Comparison of ENCODE assay signal across 8 mouse cellular contexts in the genomic region with DNA sequence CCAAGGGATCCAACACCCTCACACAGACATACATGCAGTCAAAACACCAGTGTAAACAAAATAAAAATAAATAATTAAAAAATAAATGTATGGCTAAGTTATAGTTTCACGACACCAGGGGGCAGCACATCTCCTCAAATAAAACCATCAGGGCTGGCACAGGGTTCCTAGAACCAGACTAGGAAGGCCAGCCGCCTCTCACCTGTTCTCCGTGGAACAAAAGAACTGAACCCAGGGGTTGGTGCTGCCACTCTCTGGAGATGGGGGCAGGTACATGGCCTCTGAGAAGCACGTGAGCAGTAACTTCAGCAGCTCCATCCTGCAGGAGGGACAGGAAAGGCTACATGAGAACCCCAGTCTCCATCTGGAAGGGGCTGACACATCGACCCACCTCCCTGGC. TPM values are rescaled to one million over a fixed set of nuclear protein-coding genes. Genes with fewer than 3 reads are reported as not detected.
DNase-seq lines count a peak whose midpoint lies in the region; ATAC-seq and TF ChIP-seq lines count a peak whose summit lies in the region.

No protein-coding gene starts in this region.

- peak overlapping the region; percentile 74 for H3K27ac ChIP-seq in embryonic facial prominence, embryonic 10.5 days (replicated peaks)
- H3K27ac ChIP-seq in heart, postnatal 0 days (ENCODE audit: low read depth): 0 out of 2 replicates have a peak overlapping the region, but pooled peaks have one; percentile 55

- DNase-seq in adrenal gland, adult 8-10 months: peak; percentile 41
- DNase-seq in embryonic facial prominence, embryonic 10.5 days (ENCODE audit: low spot score): peak; percentile 75
- DNase-seq in heart, postnatal 0 days (ENCODE audit: low spot score): peak; percentile 75
- DNase-seq in kidney, postnatal 4 days: peak; percentile 82 to 85
- peak; percentile 63 to 82 for DNase-seq in lung, postnatal 4 days
- peak; percentile 77 for DNase-seq in right cerebral cortex, postnatal 14 days

- H3K27me3 ChIP-seq in E14TG2a.4 (ENCODE audit: insufficient read depth, low read length): peaks cover 46% of the 10 kb centered on the region
- peaks cover 39% of the 10 kb centered on the region for H3K27me3 ChIP-seq in embryonic facial prominence, embryonic 10.5 days (replicated peaks; ENCODE audit: low read depth, poor library complexity, severe bottlenecking)
- no peaks in the 10 kb centered on the region for H3K27me3 ChIP-seq in heart, postnatal 0 days (ENCODE audit: control insufficient read depth, insufficient read depth, low read length)

- peak; percentile 34 for TF ChIP-seq CTCF in E14TG2a.4 (conservative IDR thresholded peaks at IDR 0.05; ENCODE audit: low read length)
- TF ChIP-seq CTCF in heart, postnatal 0 days (IDR thresholded peaks at IDR 0.05; ENCODE audit: low read depth): peak; percentile 63

- peak overlapping the region; percentile 23; the same call in 1 of the 2 replicates for H3K4me3 ChIP-seq in E14TG2a.4 (replicated peaks; ENCODE audit: low read length)
- H3K4me3 ChIP-seq in embryonic facial prominence, embryonic 10.5 days: no peak overlapping the region
- H3K4me3 ChIP-seq in heart, postnatal 0 days (ENCODE audit: low read depth, low read length): no peak overlapping the region

- H3K9ac ChIP-seq in heart, postnatal 0 days (replicated peaks; ENCODE audit: low read depth, low read length): no peak overlapping the region

- no peak for TF ChIP-seq EP300 in heart, postnatal 0 days (IDR thresholded peaks at IDR 0.05; ENCODE audit: low read depth)

- ATAC-seq in heart, postnatal 0 days (ENCODE audit: insufficient read depth, low read depth): peak; percentile 49
- no peak for ATAC-seq in activated CD4-positive, CD25-positive, alpha-beta regulatory T cell, adult 4 months

- H3K9me3 ChIP-seq in E14TG2a.4 (ENCODE audit: low read length): no peaks in the 10 kb centered on the region
- no peaks in the 10 kb centered on the region for H3K9me3 ChIP-seq in embryonic facial prominence, embryonic 10.5 days
- no peaks in the 10 kb centered on the region for H3K9me3 ChIP-seq in heart, postnatal 0 days (replicated peaks; ENCODE audit: control insufficient read depth, low read length)

- 19% methylated on average over 5 of the region's 5 CpGs for WGBS in embryonic facial prominence, embryonic 10.5 days
- 12% methylated on average over 5 of the region's 5 CpGs for WGBS in heart, postnatal 0 days

- peaks cover 31% of the 10 kb centered on the region for H3K4me1 ChIP-seq in E14TG2a.4 (replicated peaks; ENCODE audit: low read depth, low read length)
- peaks cover 21% of the 10 kb centered on the region for H3K4me1 ChIP-seq in embryonic facial prominence, embryonic 10.5 days
- peaks cover 4% of the 10 kb centered on the region; the same call in 1 of the 2 replicates for H3K4me1 ChIP-seq in heart, postnatal 0 days (ENCODE audit: control insufficient read depth, insufficient read depth)

- H3K36me3 ChIP-seq in E14TG2a.4 (ENCODE audit: insufficient read depth, low read length): no peaks in the 10 kb centered on the region
- H3K36me3 ChIP-seq in embryonic facial prominence, embryonic 10.5 days (replicated peaks): no peaks in the 10 kb centered on the region
- H3K36me3 ChIP-seq in heart, postnatal 0 days (replicated peaks; ENCODE audit: control insufficient read depth, insufficient read depth, low read length): no peaks in the 10 kb centered on the region

- no peak overlapping the region for H3K4me2 ChIP-seq in heart, postnatal 0 days (ENCODE audit: low read depth, low read length)

RNA-seq across cellular contexts. Expression of a gene that starts 9.1 kb away (rescaled TPM):
- 10 to 100 TPM; 17.7 to 46.8 (median 42.6) TPM for total RNA-seq in adrenal gland, adult 8-10 months (2022)
- 8.6 and 9.6 TPM in 2 replicates for polyA plus RNA-seq in embryonic facial prominence, embryonic 10.5 days (2016; fragmentation: Nextera tagmentation; extraction: Ambion mirVana)
- total RNA-seq in heart, postnatal 0 days (2014; rRNA removed; ENCODE audit: low replicate concordance): 8.3 and 11.9 TPM in 2 replicates
- polyA plus RNA-seq in heart, postnatal 0 days (2015; fragmentation: Nextera tagmentation; extraction: Ambion mirVana): 5.3 and 5.4 TPM in 2 replicates
- polyA plus RNA-seq in activated CD4-positive, CD25-positive, alpha-beta regulatory T cell, adult 4 months (2017; shearing (Covaris generic)): 1 to 10 TPM; 2.6 to 3.2 TPM

RNA-seq across cellular contexts. Expression of a gene that starts 23.2 kb away (rescaled TPM):
- 100 to 1,000 TPM in 1 of 4 experiments, 10 to 100 TPM in 3; 60.6 to 118 (median 71.9) TPM for total RNA-seq in adrenal gland, adult 8-10 months (2022)
- polyA plus RNA-seq in embryonic facial prominence, embryonic 10.5 days (2016; fragmentation: Nextera tagmentation; extraction: Ambion mirVana): 15.6 and 16.4 TPM in 2 replicates
- 23.1 and 26.7 TPM in 2 replicates for total RNA-seq in heart, postnatal 0 days (2014; rRNA removed; ENCODE audit: low replicate concordance)
- polyA plus RNA-seq in heart, postnatal 0 days (2015; fragmentation: Nextera tagmentation; extraction: Ambion mirVana): 5.2 and 5.6 TPM in 2 replicates
- polyA plus RNA-seq in activated CD4-positive, CD25-positive, alpha-beta regulatory T cell, adult 4 months (2017; shearing (Covaris generic)): under 1 TPM in 1 of 2 experiments, not detected in 1; 0.12 TPM

RNA-seq across cellular contexts. Expression of a gene that starts 23.9 kb away (rescaled TPM):
- total RNA-seq in adrenal gland, adult 8-10 months (2022): not detected
- not detected in 2 replicates for polyA plus RNA-seq in embryonic facial prominence, embryonic 10.5 days (2016; fragmentation: Nextera tagmentation; extraction: Ambion mirVana)
- not detected in 2 replicates for total RNA-seq in heart, postnatal 0 days (2014; rRNA removed; ENCODE audit: low replicate concordance)
- polyA plus RNA-seq in heart, postnatal 0 days (2015; fragmentation: Nextera tagmentation; extraction: Ambion mirVana): not detected in 2 replicates
- under 1 TPM in 1 of 2 experiments, not detected in 1; 0.13 TPM for polyA plus RNA-seq in activated CD4-positive, CD25-positive, alpha-beta regulatory T cell, adult 4 months (2017; shearing (Covaris generic))

RNA-seq across cellular contexts. Expression of a gene that starts 36.6 kb away (rescaled TPM):
- 1 to 10 TPM in 2 of 4 experiments, under 1 TPM in 2; 0.52 to 2.3 (median 1.1) TPM for total RNA-seq in adrenal gland, adult 8-10 months (2022)
- polyA plus RNA-seq in embryonic facial prominence, embryonic 10.5 days (2016; fragmentation: Nextera tagmentation; extraction: Ambion mirVana): 0.04 TPM in 2 replicates
- total RNA-seq in heart, postnatal 0 days (2014; rRNA removed; ENCODE audit: low replicate concordance): 0.31 TPM in 1 of 2 replicates, not detected in the other
- 0.03 and 0.05 TPM in 2 replicates for polyA plus RNA-seq in heart, postnatal 0 days (2015; fragmentation: Nextera tagmentation; extraction: Ambion mirVana)
- polyA plus RNA-seq in activated CD4-positive, CD25-positive, alpha-beta regulatory T cell, adult 4 months (2017; shearing (Covaris generic)): not detected

RNA-seq across cellular contexts. Expression of a gene that starts 45.1 kb away (rescaled TPM):
- 100 to 1,000 TPM; 157 to 179 (median 160) TPM for total RNA-seq in adrenal gland, adult 8-10 months (2022)
- polyA plus RNA-seq in embryonic facial prominence, embryonic 10.5 days (2016; fragmentation: Nextera tagmentation; extraction: Ambion mirVana): 221 and 228 TPM in 2 replicates
- 107 and 285 TPM in 2 replicates for total RNA-seq in heart, postnatal 0 days (2014; rRNA removed; ENCODE audit: low replicate concordance)
- polyA plus RNA-seq in heart, postnatal 0 days (2015; fragmentation: Nextera tagmentation; extraction: Ambion mirVana): 224 and 232 TPM in 2 replicates
- 100 to 1,000 TPM; 206 to 214 TPM for polyA plus RNA-seq in activated CD4-positive, CD25-positive, alpha-beta regulatory T cell, adult 4 months (2017; shearing (Covaris generic))
